Mouse (Mus musculus): ENCODE measurements around the gene Myo16. TPM values are rescaled to one million over a fixed set of nuclear protein-coding genes. Genes with fewer than 3 reads are reported as not detected.

Myo16 gene
- polyA plus RNA-seq, 1 experiment from 2014 or later: 7.2 TPM

DNA sequence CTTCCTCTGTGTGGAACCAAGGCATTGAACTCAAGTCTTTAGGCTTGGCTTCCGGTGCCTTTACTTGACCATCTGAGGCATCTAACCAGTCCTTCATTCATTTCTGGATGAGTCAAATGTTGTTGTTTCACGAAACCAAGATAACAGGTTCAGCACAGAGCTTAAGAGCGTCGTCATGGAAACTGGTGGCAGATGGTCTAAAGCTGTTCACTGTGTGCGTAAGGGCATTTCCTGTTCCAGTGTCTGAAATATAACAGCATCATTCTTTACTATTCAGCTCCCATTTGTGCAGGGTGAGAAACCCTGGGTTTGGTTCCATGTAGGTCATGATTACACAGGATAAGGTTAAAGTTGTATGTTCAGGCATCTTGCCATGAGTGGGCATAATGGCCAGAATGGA lies 372.9 kb downstream of the Myo16 start:
- H3K9ac ChIP-seq (ENCODE audit: low read depth, low read length): no peak overlapping the region
- ATAC-seq: peak; percentile 36; the same call in 1 of the 2 replicates
- no peak overlapping the region for H3K4me3 ChIP-seq (ENCODE audit: low read depth, low read length)
- no peaks in the 10 kb centered on the region for H3K9me3 ChIP-seq (replicated peaks; ENCODE audit: control insufficient read depth, low read length, poor library complexity, severe bottlenecking)
- H3K4me2 ChIP-seq (ENCODE audit: low read length): no peak overlapping the region
- no peaks in the 10 kb centered on the region for H3K27me3 ChIP-seq (ENCODE audit: control insufficient read depth, insufficient read depth, low read depth, low read length)
- 65% methylated on average over 5 of the region's 5 CpGs for WGBS
- H3K27ac ChIP-seq (ENCODE audit: low read length): no peak overlapping the region
- H3K36me3 ChIP-seq (ENCODE audit: control insufficient read depth, insufficient read depth, low read length): no peaks in the 10 kb centered on the region
- peaks cover 9% of the 10 kb centered on the region; the same call in 1 of the 2 replicates for H3K4me1 ChIP-seq (ENCODE audit: control insufficient read depth, insufficient read depth, low read length)

- 0 out of 2 replicates have a peak, but pooled peaks cover 4% of the 10 kb centered on the region for H3K4me1 ChIP-seq (ENCODE audit: control insufficient read depth, insufficient read depth, low read length)
- H3K36me3 ChIP-seq (ENCODE audit: control insufficient read depth, insufficient read depth, low read length): peaks cover 3% of the 10 kb centered on the region; the same call in 1 of the 2 replicates
- H3K4me2 ChIP-seq (ENCODE audit: low read length): no peak overlapping the region
- no peak overlapping the region for H3K4me3 ChIP-seq (ENCODE audit: low read depth, low read length)
- 33% methylated on average over 16 of the region's 16 CpGs for WGBS
- 0 out of 2 replicates have a peak, but pooled peaks have one; percentile 56 for ATAC-seq
- H3K27me3 ChIP-seq (ENCODE audit: control insufficient read depth, insufficient read depth, low read depth, low read length): no peaks in the 10 kb centered on the region
- H3K9me3 ChIP-seq (replicated peaks; ENCODE audit: control insufficient read depth, low read length, poor library complexity, severe bottlenecking): no peaks in the 10 kb centered on the region
- H3K9ac ChIP-seq (ENCODE audit: low read depth, low read length): no peak overlapping the region
- H3K27ac ChIP-seq (ENCODE audit: low read length): no peak overlapping the region
These were observed 381.0 kb downstream of the Myo16 start for GRCm38 (mm10) chr8:10534619-10535286.

- no peak overlapping the region for H3K4me2 ChIP-seq (ENCODE audit: low read length)
- H3K9me3 ChIP-seq (replicated peaks; ENCODE audit: control insufficient read depth, low read length, poor library complexity, severe bottlenecking): no peaks in the 10 kb centered on the region
- WGBS: 57% methylated on average over 6 of the region's 6 CpGs
- no peak for ATAC-seq
- H3K9ac ChIP-seq (ENCODE audit: low read depth, low read length): no peak overlapping the region
- H3K36me3 ChIP-seq (ENCODE audit: control insufficient read depth, insufficient read depth, low read length): 0 out of 2 replicates have a peak, but pooled peaks cover under 1% of the 10 kb centered on the region
- H3K4me1 ChIP-seq (ENCODE audit: control insufficient read depth, insufficient read depth, low read length): 0 out of 2 replicates have a peak, but pooled peaks cover 4% of the 10 kb centered on the region
- no peak overlapping the region for H3K27ac ChIP-seq (ENCODE audit: low read length)
- H3K27me3 ChIP-seq (ENCODE audit: control insufficient read depth, insufficient read depth, low read depth, low read length): no peaks in the 10 kb centered on the region
- H3K4me3 ChIP-seq (ENCODE audit: low read depth, low read length): no peak overlapping the region
These were observed 384.6 kb downstream of the Myo16 start for GRCm38 (mm10) chr8:10538319-10538718.

GRCm38 (mm10) chr8:10539665-10540064 lies 386.0 kb downstream of the Myo16 start:
- Histone ChIP-seq H3K4me3 (ENCODE audit: low read depth, low read length) (no peak overlapping the region), H3K9me3 (replicated peaks; ENCODE audit: control insufficient read depth, low read length, poor library complexity, severe bottlenecking) (no peaks in the 10 kb centered on the region), H3K36me3 (ENCODE audit: control insufficient read depth, insufficient read depth, low read length) (no peaks in the 10 kb centered on the region; the same call in 1 of the 2 replicates), H3K9ac (ENCODE audit: low read depth, low read length) (no peak overlapping the region), H3K27me3 (ENCODE audit: control insufficient read depth, insufficient read depth, low read depth, low read length) (no peaks in the 10 kb centered on the region), H3K4me1 (ENCODE audit: control insufficient read depth, insufficient read depth, low read length) (0 out of 2 replicates have a peak, but pooled peaks cover 2% of the 10 kb centered on the region), H3K27ac (ENCODE audit: low read length) (no peak overlapping the region), H3K4me2 (ENCODE audit: low read length) (no peak overlapping the region)
- WGBS: 80% methylated on average over 4 of the region's 4 CpGs
- no peak for ATAC-seq

- H3K4me1 ChIP-seq (ENCODE audit: control insufficient read depth, insufficient read depth, low read length): no peaks in the 10 kb centered on the region
- H3K36me3 ChIP-seq (ENCODE audit: control insufficient read depth, insufficient read depth, low read length): no peaks in the 10 kb centered on the region; the same call in 1 of the 2 replicates
- H3K4me3 ChIP-seq (ENCODE audit: low read depth, low read length): no peak overlapping the region
- H3K27me3 ChIP-seq (ENCODE audit: control insufficient read depth, insufficient read depth, low read depth, low read length): no peaks in the 10 kb centered on the region
- H3K9ac ChIP-seq (ENCODE audit: low read depth, low read length): no peak overlapping the region
- ATAC-seq: no peak
- no peak overlapping the region for H3K4me2 ChIP-seq (ENCODE audit: low read length)
- no peaks in the 10 kb centered on the region for H3K9me3 ChIP-seq (replicated peaks; ENCODE audit: control insufficient read depth, low read length, poor library complexity, severe bottlenecking)
- H3K27ac ChIP-seq (ENCODE audit: low read length): no peak overlapping the region
- WGBS: 93% methylated on average over 3 of the region's 3 CpGs
These were observed 392.2 kb downstream of the Myo16 start for GRCm38 (mm10) chr8:10545890-10546289.

- H3K4me3 ChIP-seq (ENCODE audit: low read depth, low read length): no peak overlapping the region
- H3K4me2 ChIP-seq (ENCODE audit: low read length): no peak overlapping the region
- 96% methylated on average over 8 of the region's 8 CpGs for WGBS
- no peak overlapping the region for H3K9ac ChIP-seq (ENCODE audit: low read depth, low read length)
- H3K36me3 ChIP-seq (ENCODE audit: control insufficient read depth, insufficient read depth, low read length): no peaks in the 10 kb centered on the region; the same call in 1 of the 2 replicates
- H3K4me1 ChIP-seq (ENCODE audit: control insufficient read depth, insufficient read depth, low read length): no peaks in the 10 kb centered on the region
- no peaks in the 10 kb centered on the region for H3K27me3 ChIP-seq (ENCODE audit: control insufficient read depth, insufficient read depth, low read depth, low read length)
- no peak for ATAC-seq
- H3K27ac ChIP-seq (ENCODE audit: low read length): no peak overlapping the region
- no peaks in the 10 kb centered on the region for H3K9me3 ChIP-seq (replicated peaks; ENCODE audit: control insufficient read depth, low read length, poor library complexity, severe bottlenecking)
These were observed 392.8 kb downstream of the Myo16 start for GRCm38 (mm10) chr8:10546519-10546918.

GRCm38 (mm10) chr8:10548003-10548584 lies 394.4 kb downstream of the Myo16 start:
- H3K27ac ChIP-seq (ENCODE audit: low read length): no peak overlapping the region
- no peaks in the 10 kb centered on the region for H3K9me3 ChIP-seq (replicated peaks; ENCODE audit: control insufficient read depth, low read length, poor library complexity, severe bottlenecking)
- no peak overlapping the region for H3K4me3 ChIP-seq (ENCODE audit: low read depth, low read length)
- H3K4me1 ChIP-seq (ENCODE audit: control insufficient read depth, insufficient read depth, low read length): no peaks in the 10 kb centered on the region
- WGBS: 47% methylated on average over 9 of the region's 9 CpGs
- no peaks in the 10 kb centered on the region for H3K27me3 ChIP-seq (ENCODE audit: control insufficient read depth, insufficient read depth, low read depth, low read length)
- no peak overlapping the region for H3K4me2 ChIP-seq (ENCODE audit: low read length)
- no peak overlapping the region for H3K9ac ChIP-seq (ENCODE audit: low read depth, low read length)
- peaks cover 2% of the 10 kb centered on the region; the same call in 1 of the 2 replicates for H3K36me3 ChIP-seq (ENCODE audit: control insufficient read depth, insufficient read depth, low read length)
- ATAC-seq: no peak

- Histone ChIP-seq H3K36me3 (ENCODE audit: control insufficient read depth, insufficient read depth, low read length) (peaks cover 4% of the 10 kb centered on the region; the same call in 1 of the 2 replicates), H3K4me1 (ENCODE audit: control insufficient read depth, insufficient read depth, low read length) (no peaks in the 10 kb centered on the region), H3K4me2 (ENCODE audit: low read length) (no peak overlapping the region), H3K9ac (ENCODE audit: low read depth, low read length) (no peak overlapping the region), H3K27me3 (ENCODE audit: control insufficient read depth, insufficient read depth, low read depth, low read length) (no peaks in the 10 kb centered on the region), H3K27ac (ENCODE audit: low read length) (no peak overlapping the region), H3K9me3 (replicated peaks; ENCODE audit: control insufficient read depth, low read length, poor library complexity, severe bottlenecking) (no peaks in the 10 kb centered on the region), H3K4me3 (ENCODE audit: low read depth, low read length) (no peak overlapping the region)
- no peak for ATAC-seq
- WGBS: 85% methylated on average over 3 of the region's 3 CpGs
These were observed 395.7 kb downstream of the Myo16 start for GRCm38 (mm10) chr8:10549434-10549833.

- Histone ChIP-seq H3K36me3 (ENCODE audit: control insufficient read depth, insufficient read depth, low read length) (peaks cover 4% of the 10 kb centered on the region; the same call in 1 of the 2 replicates), H3K27me3 (ENCODE audit: control insufficient read depth, insufficient read depth, low read depth, low read length) (no peaks in the 10 kb centered on the region), H3K4me1 (ENCODE audit: control insufficient read depth, insufficient read depth, low read length) (no peaks in the 10 kb centered on the region), H3K4me2 (ENCODE audit: low read length) (no peak overlapping the region), H3K4me3 (ENCODE audit: low read depth, low read length) (no peak overlapping the region), H3K9me3 (replicated peaks; ENCODE audit: control insufficient read depth, low read length, poor library complexity, severe bottlenecking) (no peaks in the 10 kb centered on the region), H3K27ac (ENCODE audit: low read length) (no peak overlapping the region), H3K9ac (ENCODE audit: low read depth, low read length) (no peak overlapping the region)
- WGBS: 68% methylated on average over 7 of the region's 7 CpGs
- no peak for ATAC-seq
These were observed 404.2 kb downstream of the Myo16 start for GRCm38 (mm10) chr8:10557961-10558360.

All from midbrain, embryonic 16.5 days (tissue).